Mouse (Mus musculus): Measurements from ENCODE around the gene Rhag. TPM values are rescaled to one million over a fixed set of nuclear protein-coding genes. Genes with fewer than 3 reads are reported as not detected.

The Rhag gene
- 157 and 198 TPM in 2 replicates for polyA plus RNA-seq (2015; fragmentation: Nextera tagmentation; extraction: Ambion mirVana)

GRCm38 (mm10) chr17:40810934-40811333, at the start of gene Rhag:
Rhag (plus strand) TSS chr17:40811126.

DNA sequence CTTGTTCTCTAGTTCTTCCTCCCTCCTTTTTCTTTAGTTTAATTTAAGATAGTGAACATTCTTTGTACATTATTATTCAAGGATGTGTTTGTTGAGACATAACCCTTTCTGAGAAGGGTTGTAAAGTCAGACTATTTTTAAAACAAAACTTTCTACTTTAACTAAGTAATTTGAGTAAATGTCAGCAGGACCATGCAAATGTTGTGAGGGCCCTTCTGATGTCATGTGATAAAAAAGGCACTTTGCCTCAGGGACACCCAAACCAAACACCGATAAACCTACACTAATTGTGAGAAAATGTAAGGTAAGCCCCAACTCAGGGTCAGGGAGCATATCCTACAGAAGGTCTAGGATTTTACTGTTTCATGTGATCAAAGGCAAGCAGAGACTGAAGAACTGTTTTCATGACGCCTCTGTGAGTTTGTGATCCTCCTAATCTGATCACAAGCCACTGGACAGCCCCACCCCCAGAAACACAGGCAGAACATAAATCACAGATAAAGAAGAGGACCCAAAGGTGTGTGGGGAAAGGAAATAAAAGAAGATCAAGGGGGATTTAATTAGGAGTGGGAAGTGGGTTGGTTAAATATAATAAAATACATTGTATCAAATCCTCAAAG, 3.9 kb upstream of the Rhag start, which contains the start of gene Crisp2:
TSS of gene Crisp2 (minus strand) at position 51 of the 620 bp plus-strand sequence.

GRCm38 (mm10) chr17:40879924-40880691, 69.2 kb downstream of the Rhag start, which contains the start of gene 9130008F23Rik:
9130008F23Rik (minus strand) TSS chr17:40880559.

Other genes with a start within 250 kb of the Rhag start
- not detected in 2 replicates for gene Esp6, start 249.6 kb upstream of the Rhag start, polyA plus RNA-seq (2015; fragmentation: Nextera tagmentation; extraction: Ambion mirVana)
- gene Esp4, start 212.5 kb upstream of the Rhag start, polyA plus RNA-seq (2015; fragmentation: Nextera tagmentation; extraction: Ambion mirVana) = not detected in 2 replicates
- not detected in 2 replicates for gene Esp3, start 179.1 kb upstream of the Rhag start, polyA plus RNA-seq (2015; fragmentation: Nextera tagmentation; extraction: Ambion mirVana)
- gene Esp1, start 84.0 kb upstream of the Rhag start, polyA plus RNA-seq (2015; fragmentation: Nextera tagmentation; extraction: Ambion mirVana) = not detected in 2 replicates
- 0.65 and 0.89 TPM in 2 replicates for gene Crisp2, start 4.1 kb upstream of the Rhag start, polyA plus RNA-seq (2015; fragmentation: Nextera tagmentation; extraction: Ambion mirVana)
- gene 9130008F23Rik, start 69.4 kb downstream of the Rhag start, polyA plus RNA-seq (2015; fragmentation: Nextera tagmentation; extraction: Ambion mirVana) = 0.99 and 1.1 TPM in 2 replicates
- not detected in 2 replicates for gene Glyatl3, start 103.2 kb downstream of the Rhag start, polyA plus RNA-seq (2015; fragmentation: Nextera tagmentation; extraction: Ambion mirVana)
- 15.7 and 16.9 TPM in 2 replicates for gene Mut, start 123.6 kb downstream of the Rhag start, polyA plus RNA-seq (2015; fragmentation: Nextera tagmentation; extraction: Ambion mirVana)
- gene Cenpq, start 123.9 kb downstream of the Rhag start, polyA plus RNA-seq (2015; fragmentation: Nextera tagmentation; extraction: Ambion mirVana) = 27.9 and 30.1 TPM in 2 replicates